Mouse (Mus musculus): ENCODE data around the gene St7. TPM values are rescaled to one million over a fixed set of nuclear protein-coding genes. Genes with fewer than 3 reads are reported as not detected.

Gene St7
- polyA plus RNA-seq, 1 experiment from 2014 or later = 25.0 TPM

DNA sequence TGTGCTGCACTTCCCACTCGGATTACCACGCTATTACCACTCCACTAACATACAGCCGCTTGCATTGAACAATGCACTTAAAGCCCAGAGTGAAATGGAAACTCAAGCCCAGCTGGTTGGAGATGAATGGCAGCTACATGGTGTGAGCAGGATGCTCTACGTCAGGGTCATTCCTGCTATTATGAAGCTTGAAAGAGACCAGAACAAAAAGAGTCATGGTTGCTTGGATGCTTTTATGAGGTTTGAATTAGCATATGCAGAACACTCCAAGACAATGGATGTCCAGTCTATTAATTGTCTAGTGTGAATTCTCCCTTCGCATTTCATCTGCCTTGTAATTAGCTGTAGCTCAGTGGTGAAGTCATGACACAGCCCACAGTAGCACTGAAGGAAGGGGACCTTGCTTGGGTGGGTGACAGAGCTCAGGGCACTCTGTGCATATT is 104.6 kb downstream of the St7 start:
- Histone ChIP-seq H3K27ac (replicated peaks; ENCODE audit: low read depth, low read length) (no peak overlapping the region), H3K4me3 (ENCODE audit: low read depth, low read length) (no peak overlapping the region), H3K9ac (ENCODE audit: low read depth, low read length) (no peak overlapping the region), H3K4me2 (ENCODE audit: low read depth, low read length) (no peak overlapping the region), H3K36me3 (ENCODE audit: control insufficient read depth, insufficient read depth, low read length) (no peaks in the 10 kb centered on the region), H3K9me3 (ENCODE audit: control insufficient read depth, low read length) (no peaks in the 10 kb centered on the region), H3K4me1 (ENCODE audit: control insufficient read depth, insufficient read depth, low read length) (no peaks in the 10 kb centered on the region), H3K27me3 (replicated peaks; ENCODE audit: control insufficient read depth, insufficient read depth, low read length) (no peaks in the 10 kb centered on the region)
- WGBS = 87% methylated on average over 5 of the region's 5 CpGs
- ATAC-seq (ENCODE audit: low read depth) (peak; percentile 26; the same call in 1 of the 2 replicates), DNase-seq (ENCODE audit: low spot score) (no peak)

DNA sequence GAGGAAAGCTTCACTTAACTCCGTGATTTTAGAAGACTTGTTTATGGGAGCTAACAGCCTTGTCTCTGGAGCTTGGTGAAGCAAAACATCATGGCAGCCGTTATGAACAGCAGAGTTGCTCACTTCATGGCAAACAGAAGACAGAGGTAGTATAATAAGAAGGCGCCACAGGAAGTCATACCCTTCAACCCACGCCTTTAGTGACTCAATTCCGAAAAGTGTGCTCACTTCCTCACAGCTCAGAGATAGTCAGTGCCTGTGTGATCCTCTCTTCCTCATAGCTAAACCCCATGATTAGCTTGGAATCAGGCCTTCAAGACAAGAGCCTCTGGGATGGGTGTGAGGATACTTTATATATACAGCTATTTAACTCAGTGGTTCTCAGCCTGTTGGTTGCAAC is 108.0 kb downstream of the St7 start:
- no peaks in the 10 kb centered on the region for H3K36me3 ChIP-seq (ENCODE audit: control insufficient read depth, insufficient read depth, low read length)
- H3K27me3 ChIP-seq (replicated peaks; ENCODE audit: control insufficient read depth, insufficient read depth, low read length) = no peaks in the 10 kb centered on the region
- no peak overlapping the region for H3K4me3 ChIP-seq (ENCODE audit: low read depth, low read length)
- H3K4me1 ChIP-seq (ENCODE audit: control insufficient read depth, insufficient read depth, low read length) = no peaks in the 10 kb centered on the region
- no peak overlapping the region for H3K9ac ChIP-seq (ENCODE audit: low read depth, low read length)
- H3K9me3 ChIP-seq (ENCODE audit: control insufficient read depth, low read length) = no peaks in the 10 kb centered on the region
- WGBS = 87% methylated on average over 5 of the region's 5 CpGs
- H3K4me2 ChIP-seq (ENCODE audit: low read depth, low read length) = no peak overlapping the region
- DNase-seq (ENCODE audit: low spot score) (no peak), ATAC-seq (ENCODE audit: low read depth) (no peak)
- no peak overlapping the region for H3K27ac ChIP-seq (replicated peaks; ENCODE audit: low read depth, low read length)

DNA sequence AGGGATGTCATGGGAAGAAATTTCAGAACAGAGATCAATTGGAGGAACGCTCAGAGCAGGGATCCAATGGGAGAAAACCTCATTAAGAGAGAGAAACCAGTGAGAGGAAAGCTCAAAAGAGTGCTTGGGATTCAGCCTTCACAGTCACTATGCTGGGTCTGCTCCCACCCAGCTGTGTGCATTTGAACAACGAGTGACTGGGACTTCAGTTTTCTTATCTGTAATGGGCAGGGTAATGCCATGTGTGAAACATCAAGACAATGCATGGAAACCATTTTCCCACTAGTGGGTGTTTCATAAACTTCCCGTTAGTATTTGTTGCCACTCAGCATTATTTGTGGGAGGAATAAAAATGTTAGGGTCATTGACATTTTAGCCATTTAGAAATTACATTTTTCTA is 111.7 kb downstream of the St7 start:
- WGBS = 67% methylated on average over 3 of the region's 3 CpGs
- DNase-seq (ENCODE audit: low spot score) (no peak), ATAC-seq (ENCODE audit: low read depth) (no peak)
- Histone ChIP-seq H3K4me1 (ENCODE audit: control insufficient read depth, insufficient read depth, low read length) (no peaks in the 10 kb centered on the region), H3K4me2 (ENCODE audit: low read depth, low read length) (no peak overlapping the region), H3K36me3 (ENCODE audit: control insufficient read depth, insufficient read depth, low read length) (no peaks in the 10 kb centered on the region), H3K4me3 (ENCODE audit: low read depth, low read length) (no peak overlapping the region), H3K9ac (ENCODE audit: low read depth, low read length) (no peak overlapping the region), H3K27me3 (replicated peaks; ENCODE audit: control insufficient read depth, insufficient read depth, low read length) (no peaks in the 10 kb centered on the region), H3K27ac (replicated peaks; ENCODE audit: low read depth, low read length) (no peak overlapping the region), H3K9me3 (ENCODE audit: control insufficient read depth, low read length) (no peaks in the 10 kb centered on the region)

DNA sequence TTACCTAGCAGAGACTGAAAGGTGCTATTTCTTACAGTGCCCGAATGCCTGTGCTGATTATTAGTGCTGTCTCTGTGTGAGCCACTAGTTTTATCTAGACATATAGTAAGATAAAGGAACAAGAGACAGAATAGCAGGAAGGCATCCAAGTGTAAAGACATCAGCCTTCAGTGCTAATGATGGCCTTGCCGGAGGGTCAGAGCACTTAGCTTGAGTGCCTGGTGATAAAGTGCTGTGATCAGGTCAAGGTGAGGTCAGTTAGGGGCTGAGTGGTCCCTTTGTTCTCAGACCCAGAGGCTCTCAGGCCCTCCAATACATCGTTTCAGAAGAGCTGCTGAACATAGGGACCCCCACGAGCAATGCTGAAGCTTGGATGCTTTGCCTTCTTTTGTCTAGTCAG is 113.8 kb downstream of the St7 start:
- H3K36me3 ChIP-seq (ENCODE audit: control insufficient read depth, insufficient read depth, low read length) = no peaks in the 10 kb centered on the region
- H3K9ac ChIP-seq (ENCODE audit: low read depth, low read length) = no peak overlapping the region
- H3K4me3 ChIP-seq (ENCODE audit: low read depth, low read length) = no peak overlapping the region
- 32% methylated on average over 4 of the region's 4 CpGs for WGBS
- no peaks in the 10 kb centered on the region for H3K27me3 ChIP-seq (replicated peaks; ENCODE audit: control insufficient read depth, insufficient read depth, low read length)
- no peak overlapping the region for H3K27ac ChIP-seq (replicated peaks; ENCODE audit: low read depth, low read length)
- no peak overlapping the region for H3K4me2 ChIP-seq (ENCODE audit: low read depth, low read length)
- peak; percentile 86; the same call in 1 of the 2 replicates for ATAC-seq (ENCODE audit: low read depth)
- H3K9me3 ChIP-seq (ENCODE audit: control insufficient read depth, low read length) = no peaks in the 10 kb centered on the region
- H3K4me1 ChIP-seq (ENCODE audit: control insufficient read depth, insufficient read depth, low read length) = no peaks in the 10 kb centered on the region
- peak; percentile 52 for DNase-seq (ENCODE audit: low spot score)

DNA sequence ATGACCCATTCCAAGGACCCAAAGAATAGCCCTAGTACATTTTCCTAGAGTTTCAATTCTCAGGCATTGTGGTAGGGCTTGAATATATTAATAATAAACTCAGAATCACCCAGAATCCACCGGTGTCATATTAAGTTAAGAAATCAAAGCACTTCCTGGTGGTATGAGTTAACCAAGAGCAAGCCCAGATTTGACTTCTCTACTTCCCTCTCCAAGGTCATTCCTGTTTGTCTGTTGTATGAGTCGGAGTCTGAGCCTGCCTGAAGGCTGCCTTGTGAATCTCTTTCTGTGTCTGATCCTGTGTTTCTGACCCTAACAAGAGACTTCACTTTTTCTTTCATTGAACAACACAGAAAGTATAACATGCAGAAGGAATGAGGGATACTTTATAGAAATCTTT is 118.3 kb downstream of the St7 start:
- Histone ChIP-seq H3K4me2 (ENCODE audit: low read depth, low read length) (no peak overlapping the region), H3K27ac (replicated peaks; ENCODE audit: low read depth, low read length) (no peak overlapping the region), H3K9ac (ENCODE audit: low read depth, low read length) (no peak overlapping the region), H3K36me3 (ENCODE audit: control insufficient read depth, insufficient read depth, low read length) (no peaks in the 10 kb centered on the region), H3K4me3 (ENCODE audit: low read depth, low read length) (no peak overlapping the region), H3K4me1 (ENCODE audit: control insufficient read depth, insufficient read depth, low read length) (no peaks in the 10 kb centered on the region), H3K27me3 (replicated peaks; ENCODE audit: control insufficient read depth, insufficient read depth, low read length) (no peaks in the 10 kb centered on the region), H3K9me3 (ENCODE audit: control insufficient read depth, low read length) (no peaks in the 10 kb centered on the region)
- WGBS = 76% methylated on average over 2 of the region's 2 CpGs
- DNase-seq (ENCODE audit: low spot score) = no peak
- no peak for ATAC-seq (ENCODE audit: low read depth)

DNA sequence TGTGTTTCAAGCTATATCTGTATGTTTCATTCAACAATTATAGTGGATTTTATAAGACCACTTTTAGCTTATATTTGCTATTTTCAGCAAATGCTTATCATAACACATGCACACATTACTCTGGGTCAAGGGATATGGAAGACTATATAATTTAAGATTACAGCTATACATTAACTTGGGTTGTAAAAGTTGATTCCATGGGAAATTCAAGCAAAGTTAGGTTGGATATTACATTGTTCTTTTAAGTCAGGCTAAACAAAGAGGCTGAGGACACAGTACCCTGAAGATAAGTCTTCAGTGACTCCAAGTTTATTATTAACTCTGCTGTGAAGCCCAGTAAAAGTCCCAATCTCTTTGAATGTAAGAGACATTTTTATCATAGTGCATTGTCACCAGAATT is 118.8 kb downstream of the St7 start:
- no peak overlapping the region for H3K4me3 ChIP-seq (ENCODE audit: low read depth, low read length)
- no peaks in the 10 kb centered on the region for H3K27me3 ChIP-seq (replicated peaks; ENCODE audit: control insufficient read depth, insufficient read depth, low read length)
- H3K9ac ChIP-seq (ENCODE audit: low read depth, low read length) = no peak overlapping the region
- no peaks in the 10 kb centered on the region for H3K4me1 ChIP-seq (ENCODE audit: control insufficient read depth, insufficient read depth, low read length)
- no peaks in the 10 kb centered on the region for H3K9me3 ChIP-seq (ENCODE audit: control insufficient read depth, low read length)
- ATAC-seq (ENCODE audit: low read depth) = no peak
- H3K27ac ChIP-seq (replicated peaks; ENCODE audit: low read depth, low read length) = no peak overlapping the region
- no peak overlapping the region for H3K4me2 ChIP-seq (ENCODE audit: low read depth, low read length)
- H3K36me3 ChIP-seq (ENCODE audit: control insufficient read depth, insufficient read depth, low read length) = no peaks in the 10 kb centered on the region
- no peak for DNase-seq (ENCODE audit: low spot score)

DNA sequence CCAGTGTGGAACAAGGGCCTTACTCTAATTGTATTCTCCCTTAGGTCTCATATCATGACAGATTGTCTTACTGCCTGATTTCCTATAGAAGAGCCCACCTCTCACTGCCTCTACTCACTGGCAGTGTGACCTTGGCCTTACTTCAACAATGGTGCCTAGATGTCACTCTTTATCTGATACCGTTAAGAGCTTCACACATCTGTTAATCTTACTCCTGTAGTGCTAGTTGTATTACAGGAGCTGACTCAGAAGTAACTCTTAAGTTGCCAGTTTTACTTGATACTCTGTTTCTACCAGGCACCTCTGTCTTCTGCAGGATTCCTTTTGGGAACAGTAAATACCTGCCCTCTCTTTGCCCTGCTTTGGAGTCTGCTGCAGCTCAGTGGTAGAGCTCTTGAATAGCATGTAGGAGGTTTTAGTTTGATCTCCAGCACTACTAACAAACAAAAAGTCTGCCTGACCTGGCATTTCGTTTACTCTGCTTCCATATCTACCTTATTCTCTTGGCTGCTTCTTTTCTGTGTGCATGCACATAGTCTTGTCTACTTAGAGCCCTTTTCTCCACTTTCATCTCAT is 121.4 kb downstream of the St7 start:
- peaks cover 5% of the 10 kb centered on the region; the same call in 1 of the 2 replicates for H3K4me1 ChIP-seq (ENCODE audit: control insufficient read depth, insufficient read depth, low read length)
- H3K36me3 ChIP-seq (ENCODE audit: control insufficient read depth, insufficient read depth, low read length) = no peaks in the 10 kb centered on the region
- DNase-seq (ENCODE audit: low spot score) (no peak), ATAC-seq (ENCODE audit: low read depth) (no peak)
- no peak overlapping the region for H3K27ac ChIP-seq (replicated peaks; ENCODE audit: low read depth, low read length)
- no peak overlapping the region for H3K9ac ChIP-seq (ENCODE audit: low read depth, low read length)
- H3K4me3 ChIP-seq (ENCODE audit: low read depth, low read length) = no peak overlapping the region
- WGBS = 47% methylated on average over 2 of the region's 2 CpGs
- H3K9me3 ChIP-seq (ENCODE audit: control insufficient read depth, low read length) = no peaks in the 10 kb centered on the region
- no peaks in the 10 kb centered on the region for H3K27me3 ChIP-seq (replicated peaks; ENCODE audit: control insufficient read depth, insufficient read depth, low read length)
- no peak overlapping the region for H3K4me2 ChIP-seq (ENCODE audit: low read depth, low read length)

DNA sequence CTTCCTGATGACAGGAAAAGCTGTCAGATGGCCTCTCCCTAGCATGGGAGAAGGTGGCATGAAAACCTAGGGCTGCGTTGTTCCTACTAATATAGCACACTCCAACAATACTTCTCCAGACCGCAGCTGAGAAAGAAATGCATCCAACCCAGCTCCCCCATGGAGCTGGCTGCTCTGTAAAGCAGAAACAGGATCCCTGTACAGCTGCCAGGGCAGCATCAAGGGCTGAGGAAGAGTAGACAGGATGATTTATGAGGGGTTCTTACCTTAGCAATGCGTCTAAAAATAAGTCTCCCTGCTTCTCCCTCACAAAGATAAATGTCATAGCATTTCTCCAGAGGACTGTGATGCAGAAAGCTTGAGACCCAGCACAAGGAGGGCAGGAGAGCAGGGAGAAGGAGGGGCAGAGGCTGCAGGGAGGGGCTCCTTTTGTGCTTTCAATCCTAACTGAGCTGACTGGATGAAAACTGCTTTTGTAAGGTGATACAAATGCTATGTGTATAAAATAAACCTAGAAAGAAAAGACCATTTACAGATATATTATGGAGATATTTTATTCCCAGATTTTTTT is 124.2 kb downstream of the St7 start:
- H3K4me1 ChIP-seq (ENCODE audit: control insufficient read depth, insufficient read depth, low read length) = peaks cover 5% of the 10 kb centered on the region; the same call in 1 of the 2 replicates
- no peak overlapping the region for H3K9ac ChIP-seq (ENCODE audit: low read depth, low read length)
- WGBS = 25% methylated on average over 3 of the region's 3 CpGs
- H3K27ac ChIP-seq (replicated peaks; ENCODE audit: low read depth, low read length) = no peak overlapping the region
- peak; percentile 81 for DNase-seq (ENCODE audit: low spot score)
- no peaks in the 10 kb centered on the region for H3K9me3 ChIP-seq (ENCODE audit: control insufficient read depth, low read length)
- H3K27me3 ChIP-seq (replicated peaks; ENCODE audit: control insufficient read depth, insufficient read depth, low read length) = no peaks in the 10 kb centered on the region
- ATAC-seq (ENCODE audit: low read depth) = peak; percentile 50; the same call in 1 of the 2 replicates
- no peak overlapping the region for H3K4me3 ChIP-seq (ENCODE audit: low read depth, low read length)
- H3K36me3 ChIP-seq (ENCODE audit: control insufficient read depth, insufficient read depth, low read length) = no peaks in the 10 kb centered on the region
- no peak overlapping the region for H3K4me2 ChIP-seq (ENCODE audit: low read depth, low read length)

DNA sequence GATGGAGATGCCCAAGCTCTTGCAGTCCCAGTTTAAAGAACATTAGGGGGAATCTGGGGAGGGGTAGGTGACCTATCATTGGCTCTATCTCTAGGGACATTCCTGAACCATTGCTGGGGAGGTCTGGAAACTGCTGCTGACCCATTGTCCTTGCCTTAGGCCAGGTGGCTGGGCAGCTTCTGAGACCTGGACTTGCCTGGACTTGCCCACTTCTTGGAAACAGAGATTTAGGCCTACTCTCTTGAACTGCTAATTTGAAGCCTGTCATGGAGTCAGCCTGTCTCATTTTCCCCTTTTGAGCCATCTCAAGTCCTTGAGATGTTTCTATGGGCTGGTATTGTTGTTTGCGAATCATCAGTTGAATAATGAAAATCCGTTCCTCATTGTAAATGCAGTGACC is 130.9 kb downstream of the St7 start:
- Histone ChIP-seq H3K9ac (ENCODE audit: low read depth, low read length) (no peak overlapping the region), H3K27ac (replicated peaks; ENCODE audit: low read depth, low read length) (no peak overlapping the region), H3K9me3 (ENCODE audit: control insufficient read depth, low read length) (no peaks in the 10 kb centered on the region), H3K4me3 (ENCODE audit: low read depth, low read length) (no peak overlapping the region), H3K27me3 (replicated peaks; ENCODE audit: control insufficient read depth, insufficient read depth, low read length) (no peaks in the 10 kb centered on the region), H3K36me3 (ENCODE audit: control insufficient read depth, insufficient read depth, low read length) (no peaks in the 10 kb centered on the region), H3K4me1 (ENCODE audit: control insufficient read depth, insufficient read depth, low read length) (no peaks in the 10 kb centered on the region), H3K4me2 (ENCODE audit: low read depth, low read length) (no peak overlapping the region)
- ATAC-seq (ENCODE audit: low read depth) (no peak), DNase-seq (ENCODE audit: low spot score) (no peak)
- WGBS = 96% methylated on average over 2 of the region's 2 CpGs

Measured in embryonic facial prominence, embryonic 14.5 days (tissue).